Mouse (Mus musculus) liver, postnatal 0 days (tissue): ENCODE data around the gene Alg3.

Experiments used
- CTCF ChIP-seq: sonication (generic); IDR thresholded peaks from 2 replicates; pipeline ENCODE4 v1.5.1; 2016; ENCODE audit warnings: antibody characterized with exemption, low read depth
- EP300 ChIP-seq: IDR thresholded peaks from 2 replicates; pipeline ENCODE4 v1.6.1; 2016; ENCODE audit warnings: antibody characterized with exemption, low read depth, mild to moderate bottlenecking

- TF ChIP-seq CTCF (no peak), EP300 (no peak)
These were observed 46.5 kb downstream of the Alg3 start for GRCm38 (mm10) chr16:20565075-20565474.
